Mouse (Mus musculus) heart, adult 2 months (tissue): ENCODE measurements around the gene Slc50a1. TPM values are rescaled to one million over a fixed set of nuclear protein-coding genes. Genes with fewer than 3 reads are reported as not detected.

ENCODE experiments used
- DNase-seq, 2 experiments: peaks; one replicate each; pipeline ENCODE4 v3.0.0; 2021
- H3K27ac ChIP-seq: fragments of 200-600 bp; 2 replicates; pipeline ENCODE4 v1.8.1; 2022
- H3K27me3 ChIP-seq: fragments of 200-500 bp; 2 replicates; pipeline ENCODE4 v1.6.1; 2012; ENCODE audit warnings: mild to moderate bottlenecking, low read length, inconsistent platforms, mixed read lengths; ENCODE audit not compliant: control insufficient read depth, insufficient read depth
- H3K36me3 ChIP-seq: fragments of 200-500 bp; 2 replicates; pipeline ENCODE4 v1.6.1; 2012; ENCODE audit warnings: low read length, inconsistent platforms; ENCODE audit not compliant: control insufficient read depth, insufficient read depth
- H3K4me1 ChIP-seq: fragments of 200-500 bp; 2 replicates; pipeline ENCODE4 v1.6.1; 2011; ENCODE audit warnings: low read length; ENCODE audit not compliant: control insufficient read depth, insufficient read depth
- H3K4me3 ChIP-seq: fragments of 200-600 bp; 2 replicates; pipeline ENCODE4 v1.8.1; 2022
- H3K79me2 ChIP-seq: fragments of 200-500 bp; replicated peaks from 2 replicates; pipeline ENCODE4 v1.6.1; 2012; ENCODE audit warnings: mild to moderate bottlenecking, inconsistent platforms, low read length, moderate library complexity, mixed read lengths; ENCODE audit not compliant: control insufficient read depth, insufficient read depth
- H3K9ac ChIP-seq: fragments of 200-500 bp; 2 replicates; pipeline ENCODE4 v1.6.1; 2012; ENCODE audit warnings: low read depth, mild to moderate bottlenecking, control low read depth, inconsistent platforms, low read length, mixed read lengths
- CTCF ChIP-seq: fragments of 200-600 bp; IDR thresholded peaks from 2 replicates; pipeline ENCODE4 v1.8.1; 2022; ENCODE audit warnings: antibody characterized with exemption, mild to moderate bottlenecking, moderate library complexity
- EP300 ChIP-seq: fragments of 200-500 bp; IDR thresholded peaks from 2 replicates; pipeline ENCODE4 v1.6.1; 2011; ENCODE audit warnings: low read depth, low read length, control low read depth; ENCODE audit not compliant: insufficient read depth
- POLR2A ChIP-seq: fragments of 200-500 bp; IDR thresholded peaks from 2 replicates; pipeline ENCODE4 v1.6.1; 2011; ENCODE audit warnings: mild to moderate bottlenecking, low read depth, low read length, control low read depth; ENCODE audit not compliant: insufficient read depth
- WGBS: fragments of 180-500 bp; shearing (Covaris S2); methylation state at CpG from one replicate; pipeline ENCODE4 v1.1.7; 2018; 5-methylcytosine and 5-hydroxymethylcytosine counted together
- intact Hi-C: fragments of 180-260 bp; cut with DNase I; formaldehyde crosslinking; loops from one replicate; pipeline ENCODE4 v1.15.1; 2025
- polyA plus RNA-seq: library from polyadenylated mRNA; depleted of rRNA; stranded (reverse); fragments of >200 nt; gene quantifications from 2 replicates; pipeline ENCODE4 v1.2.3, GENCODE M21; 2012
- total RNA-seq, 2 experiments: library from RNA; stranded (reverse); gene quantifications; 2 replicates each; pipeline ENCODE4 v1.2.3; 2021

Slc50a1 gene
- total and polyA plus RNA-seq, 3 experiments = 17.3 to 105 (median 23.3) TPM

DNA sequence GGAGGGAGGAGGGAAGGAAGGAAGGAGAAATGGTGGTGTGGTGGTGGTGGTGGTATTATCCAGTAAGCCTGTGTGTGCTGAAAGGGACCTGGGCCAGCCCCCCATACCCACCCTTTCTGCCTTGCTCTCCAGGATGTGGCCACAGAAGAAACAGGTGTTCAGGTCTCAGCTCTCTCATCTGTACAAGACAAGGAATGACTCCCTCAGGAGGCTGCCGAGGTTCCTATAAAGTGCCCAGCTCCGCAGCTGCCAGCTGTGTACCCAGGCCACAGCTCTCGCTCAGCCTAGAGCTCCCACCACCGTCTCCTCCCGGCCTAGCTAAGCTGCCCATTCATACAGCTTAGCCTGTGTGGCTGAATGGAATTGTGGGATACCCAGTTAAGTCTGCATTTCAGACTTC is 21.9 kb upstream of the Slc50a1 start:
- no peaks in the 10 kb centered on the region for H3K27me3 ChIP-seq
- TF ChIP-seq EP300 = no peak
- TF ChIP-seq CTCF = no peak
- no peak for TF ChIP-seq POLR2A
- DNase-seq = no peak
- no peaks in the 10 kb centered on the region for H3K36me3 ChIP-seq
- no peak overlapping the region for H3K4me3 ChIP-seq
- H3K79me2 ChIP-seq = no peaks in the 10 kb centered on the region
- WGBS = 81% methylated on average over 5 of the region's 5 CpGs
- H3K9ac ChIP-seq = no peak overlapping the region
- H3K27ac ChIP-seq = no peak overlapping the region
- intact Hi-C loops = no loop called here
- peaks cover 10% of the 10 kb centered on the region; the same call in 1 of the 2 replicates for H3K4me1 ChIP-seq

DNA sequence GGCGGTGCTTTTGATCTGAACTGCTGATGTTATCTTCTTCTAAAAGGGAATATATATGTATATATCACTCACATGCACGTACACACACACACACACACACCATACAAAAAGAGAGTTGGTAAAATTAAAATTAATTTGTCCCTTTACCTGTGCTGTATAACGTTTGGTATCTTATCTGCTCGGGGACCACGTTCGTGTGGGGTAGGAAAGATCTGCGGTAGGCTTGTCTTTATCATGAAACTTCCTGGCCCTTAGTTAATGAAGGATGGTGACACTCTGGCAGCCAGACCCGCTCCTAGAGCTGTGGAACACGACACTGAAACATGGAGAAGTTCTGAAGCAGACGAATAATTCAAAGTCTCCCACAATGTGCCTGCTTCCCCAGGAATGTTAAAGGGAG is 21.5 kb upstream of the Slc50a1 start:
- TF ChIP-seq EP300 (no peak), CTCF (no peak), POLR2A (no peak)
- Histone ChIP-seq H3K4me3 (no peak overlapping the region), H3K79me2 (no peaks in the 10 kb centered on the region), H3K9ac (no peak overlapping the region), H3K27ac (no peak overlapping the region), H3K36me3 (no peaks in the 10 kb centered on the region), H3K4me1 (peaks cover 10% of the 10 kb centered on the region; the same call in 1 of the 2 replicates), H3K27me3 (no peaks in the 10 kb centered on the region)
- no peak for DNase-seq
- WGBS = 41% methylated on average over 10 of the region's 10 CpGs
- intact Hi-C loops = no loop called here

DNA sequence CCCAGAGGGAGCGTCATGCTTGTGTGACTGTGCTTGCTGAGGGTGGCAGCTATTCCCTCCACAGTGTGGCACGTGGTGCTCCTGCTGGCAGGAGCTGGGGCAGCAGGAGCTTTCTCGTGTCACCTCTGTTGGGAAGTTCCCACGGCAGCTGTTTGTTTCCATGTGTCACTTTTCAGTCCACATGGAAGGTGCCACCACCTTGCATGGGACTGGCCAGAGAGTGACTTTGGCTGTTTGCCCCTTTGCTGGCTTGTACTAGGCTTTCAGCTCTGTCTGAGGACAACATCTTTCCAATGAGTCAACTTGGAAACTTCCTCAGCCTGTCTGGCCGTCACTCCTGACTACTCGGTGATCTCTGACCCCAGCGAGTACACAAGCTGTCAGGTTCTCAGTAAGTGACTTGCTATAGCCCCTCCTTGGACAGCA is 18.1 kb upstream of the Slc50a1 start:
- DNase-seq = peak; percentile 43 to 58
- H3K4me1 ChIP-seq = peaks cover 11% of the 10 kb centered on the region; the same call in 1 of the 2 replicates
- 19% methylated on average over 7 of the region's 7 CpGs for WGBS
- H3K9ac ChIP-seq = no peak overlapping the region
- no peaks in the 10 kb centered on the region for H3K79me2 ChIP-seq
- no peak overlapping the region for H3K27ac ChIP-seq
- H3K4me3 ChIP-seq = no peak overlapping the region
- H3K27me3 ChIP-seq = no peaks in the 10 kb centered on the region
- H3K36me3 ChIP-seq = no peaks in the 10 kb centered on the region
- intact Hi-C loops = no loop called here
- TF ChIP-seq CTCF = peak; percentile 25
- 0 out of 2 replicates have a peak, but pooled peaks have one; percentile 30 for TF ChIP-seq EP300
- TF ChIP-seq POLR2A = no peak

DNA sequence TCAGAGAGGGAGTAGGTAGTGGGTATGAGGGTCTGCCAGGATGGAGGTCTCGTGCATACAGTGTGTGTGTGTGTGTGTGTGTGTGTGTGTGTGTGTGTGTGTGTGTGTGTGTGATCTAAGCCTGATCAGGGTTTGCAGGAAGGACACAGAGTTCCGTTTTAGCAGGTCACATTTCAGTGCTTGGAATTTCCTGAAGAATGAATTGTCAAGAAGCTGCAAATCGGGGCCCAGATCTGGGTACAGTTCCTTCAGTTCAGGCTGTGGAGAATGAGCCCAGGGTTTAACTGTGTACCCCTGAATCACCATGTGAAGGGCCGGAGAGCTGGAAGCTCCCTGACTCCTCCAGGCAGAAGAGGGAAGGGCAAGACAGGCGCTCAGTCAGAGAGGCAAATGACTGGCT is 16.9 kb upstream of the Slc50a1 start:
- intact Hi-C loops = no loop called here

DNA sequence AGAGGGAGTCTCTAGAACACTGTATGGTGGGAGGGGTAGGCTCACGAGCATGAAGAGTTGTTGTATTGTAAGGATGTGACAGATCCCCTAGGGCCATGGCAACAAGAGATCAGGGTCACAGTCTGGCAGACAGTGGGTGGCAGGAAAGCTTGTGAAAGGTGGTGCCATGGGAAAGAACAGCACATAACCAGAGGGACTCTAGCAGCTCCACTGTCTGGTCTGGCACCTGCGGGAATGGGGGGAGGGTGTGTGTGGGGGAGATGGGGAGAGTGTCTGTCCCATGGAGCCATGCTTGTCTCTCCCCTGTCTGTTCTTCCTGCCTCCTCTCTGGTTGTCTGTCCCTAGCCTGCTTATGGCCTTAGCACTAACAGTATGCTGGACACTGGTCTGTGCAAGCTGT is 15.2 kb upstream of the Slc50a1 start:
- 56% methylated on average over 2 of the region's 2 CpGs for WGBS
- H3K9ac ChIP-seq = no peak overlapping the region

More for the DNA sequence above, 16.9 kb upstream of the Slc50a1 start:
- H3K27me3 ChIP-seq = no peaks in the 10 kb centered on the region
- TF ChIP-seq EP300 (no peak), CTCF (peak; percentile 7; the same call in 1 of the 2 replicates)
- no peak overlapping the region for H3K4me3 ChIP-seq
- H3K27ac ChIP-seq = peak overlapping the region; percentile 56
- no peaks in the 10 kb centered on the region for H3K79me2 ChIP-seq
- no peak overlapping the region for H3K9ac ChIP-seq
- no peaks in the 10 kb centered on the region for H3K36me3 ChIP-seq
- 48% methylated on average over 5 of the region's 5 CpGs for WGBS
- DNase-seq = no peak
- H3K4me1 ChIP-seq = peaks cover 11% of the 10 kb centered on the region; the same call in 1 of the 2 replicates

DNA sequence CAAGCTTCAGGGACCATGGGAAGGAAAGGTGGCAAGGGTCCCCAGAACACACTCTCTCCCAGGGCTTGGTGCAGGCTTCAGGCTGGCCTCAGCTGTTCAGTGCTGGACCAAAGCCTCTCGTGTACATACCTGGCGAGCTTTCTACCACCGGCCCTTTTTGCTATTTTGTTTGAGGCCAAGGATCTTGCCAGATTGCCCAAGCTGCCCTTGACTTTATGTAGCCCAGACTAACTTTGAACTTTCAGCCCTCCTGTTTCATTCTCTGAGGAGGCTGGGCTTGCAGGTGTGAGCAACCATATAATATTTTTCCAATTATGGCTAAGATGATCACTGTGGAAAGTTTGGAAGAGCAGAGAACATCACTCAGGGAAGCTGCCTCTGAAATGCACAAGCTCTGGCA is 13.9 kb upstream of the Slc50a1 start:
- Histone ChIP-seq H3K79me2 (no peaks in the 10 kb centered on the region), H3K4me3 (no peak overlapping the region), H3K27ac (no peak overlapping the region), H3K4me1 (peaks cover 17% of the 10 kb centered on the region), H3K27me3 (no peaks in the 10 kb centered on the region), H3K36me3 (no peaks in the 10 kb centered on the region), H3K9ac (no peak overlapping the region)
- intact Hi-C loops = no loop called here
- 87% methylated on average over 3 of the region's 3 CpGs for WGBS
- DNase-seq = no peak
- TF ChIP-seq EP300 (no peak), CTCF (no peak), POLR2A (no peak)

More for the DNA sequence above, 15.2 kb upstream of the Slc50a1 start:
- Histone ChIP-seq H3K79me2 (no peaks in the 10 kb centered on the region), H3K4me1 (peaks cover 14% of the 10 kb centered on the region), H3K27me3 (no peaks in the 10 kb centered on the region), H3K36me3 (no peaks in the 10 kb centered on the region), H3K4me3 (no peak overlapping the region), H3K27ac (no peak overlapping the region)
- intact Hi-C loops = no loop called here
- TF ChIP-seq EP300 (no peak), POLR2A (no peak), CTCF (no peak)
- no peak for DNase-seq
